Mouse (Mus musculus): ENCODE measurements at regions not wholly inside any gene's neighbourhood (a gene's known extent, or its start where the extent isn't known, plus 50 kb on each side); places are given as distances from the start of the nearest gene placed in this dataset.
"Not testable (repeated sequence)": the region's sequence is repeated elsewhere in the genome, so short reads cannot be mapped to it uniquely, and the experiment has no call there.

- DNase-seq (ENCODE audit: low read depth, low spot score): no peak
Observed at GRCm38 (mm10) chr15:5847413-5848100, 452.0 kb upstream of the Dab2 start.

GRCm38 (mm10) chr15:5852523-5852922, 447.1 kb upstream of the Dab2 start:
- DNase-seq (ENCODE audit: low read depth, low spot score): no peak

- no peak for DNase-seq (ENCODE audit: low read depth, low spot score)
Observed at GRCm38 (mm10) chr15:5869289-5869688, 430.3 kb upstream of the Dab2 start.

- no peak for DNase-seq (ENCODE audit: low read depth, low spot score)
Observed at GRCm38 (mm10) chr15:5869866-5870265, 429.7 kb upstream of the Dab2 start.

GRCm38 (mm10) chr15:5872042-5872441, 427.5 kb upstream of the Dab2 start:
- DNase-seq (ENCODE audit: low read depth, low spot score): no peak

- no peak for DNase-seq (ENCODE audit: low read depth, low spot score)
Observed at GRCm38 (mm10) chr15:5877749-5878148, 421.8 kb upstream of the Dab2 start.

- no peak for DNase-seq (ENCODE audit: low read depth, low spot score)
Observed at GRCm38 (mm10) chr15:5891188-5891587, 408.4 kb upstream of the Dab2 start.

GRCm38 (mm10) chr15:5892034-5892433, 407.6 kb upstream of the Dab2 start:
- no peak for DNase-seq (ENCODE audit: low read depth, low spot score)

- DNase-seq (ENCODE audit: low read depth, low spot score): not testable (repeated sequence)
Observed at GRCm38 (mm10) chr15:5895688-5896470, 403.7 kb upstream of the Dab2 start.

- DNase-seq (ENCODE audit: low read depth, low spot score): peak; percentile 42
Observed at GRCm38 (mm10) chr15:5915261-5915660, 384.3 kb upstream of the Dab2 start.

- DNase-seq (ENCODE audit: low read depth, low spot score): no peak
Observed at GRCm38 (mm10) chr15:5920058-5920457, 379.5 kb upstream of the Dab2 start.

- no peak for DNase-seq (ENCODE audit: low read depth, low spot score)
Observed at GRCm38 (mm10) chr15:5927768-5928167, 371.8 kb upstream of the Dab2 start.

GRCm38 (mm10) chr15:5933586-5933985, 366.0 kb upstream of the Dab2 start:
- no peak for DNase-seq (ENCODE audit: low read depth, low spot score)

- no peak for DNase-seq (ENCODE audit: low read depth, low spot score)
Observed at GRCm38 (mm10) chr15:5940945-5941344, 358.6 kb upstream of the Dab2 start.

- no peak for DNase-seq (ENCODE audit: low read depth, low spot score)
Observed at GRCm38 (mm10) chr15:5946650-5947049, 352.9 kb upstream of the Dab2 start.

- no peak for DNase-seq (ENCODE audit: low read depth, low spot score)
Observed at GRCm38 (mm10) chr15:5950919-5951318, 348.7 kb upstream of the Dab2 start.

- not testable (repeated sequence) for DNase-seq (ENCODE audit: low read depth, low spot score)
Observed at GRCm38 (mm10) chr15:5951661-5952060, 347.9 kb upstream of the Dab2 start.

- no peak for DNase-seq (ENCODE audit: low read depth, low spot score)
Observed at GRCm38 (mm10) chr15:5953106-5953505, 346.5 kb upstream of the Dab2 start.

- DNase-seq (ENCODE audit: low read depth, low spot score): no peak
Observed at GRCm38 (mm10) chr15:5991351-5992065, 308.1 kb upstream of the Dab2 start.

- DNase-seq (ENCODE audit: low read depth, low spot score): not testable (repeated sequence)
Observed at GRCm38 (mm10) chr15:5992146-5992545, 307.4 kb upstream of the Dab2 start.

- no peak for DNase-seq (ENCODE audit: low read depth, low spot score)
Observed at GRCm38 (mm10) chr15:6000816-6001215, 298.8 kb upstream of the Dab2 start.

- no peak for DNase-seq (ENCODE audit: low read depth, low spot score)
Observed at GRCm38 (mm10) chr15:6001394-6001793, 298.2 kb upstream of the Dab2 start.

Measured in CD4-positive helper T cell, adult 2 months (primary cell).